Mouse (Mus musculus) 3134 (cell line): ENCODE results near the gene Rpl10a.
"Not testable (repeated sequence)": the region's sequence is repeated elsewhere in the genome, so short reads cannot be mapped to it uniquely, and the experiment has no call there.

Experiments used
- DNase-seq: peaks from one replicate; pipeline ENCODE4 v3.0.0-alpha.2; 2011; ENCODE audit warnings: low spot score; ENCODE audit not compliant: insufficient read length; ENCODE audit errors: extremely low read depth

Rpl10a gene

DNA sequence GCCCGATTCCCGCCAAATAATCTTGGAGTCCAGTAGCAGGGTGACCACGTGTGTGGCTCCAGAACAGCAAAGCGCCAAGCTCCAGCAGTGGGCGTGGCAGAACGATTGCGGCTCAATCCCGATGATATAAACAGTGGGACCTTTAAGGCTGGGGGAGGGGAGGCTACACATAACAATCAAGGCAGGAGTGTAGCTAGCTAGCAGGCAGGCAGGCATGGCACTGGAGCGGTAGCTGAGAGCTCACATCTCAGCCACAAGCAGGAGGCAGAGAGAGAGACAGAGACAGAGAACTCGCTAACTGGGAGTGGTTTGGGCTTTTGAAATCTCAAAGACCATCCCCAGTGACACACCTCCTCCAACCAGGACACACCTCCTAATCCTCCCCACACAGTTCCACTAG is 23.1 kb upstream of the Rpl10a start:
- DNase-seq = no peak

DNA sequence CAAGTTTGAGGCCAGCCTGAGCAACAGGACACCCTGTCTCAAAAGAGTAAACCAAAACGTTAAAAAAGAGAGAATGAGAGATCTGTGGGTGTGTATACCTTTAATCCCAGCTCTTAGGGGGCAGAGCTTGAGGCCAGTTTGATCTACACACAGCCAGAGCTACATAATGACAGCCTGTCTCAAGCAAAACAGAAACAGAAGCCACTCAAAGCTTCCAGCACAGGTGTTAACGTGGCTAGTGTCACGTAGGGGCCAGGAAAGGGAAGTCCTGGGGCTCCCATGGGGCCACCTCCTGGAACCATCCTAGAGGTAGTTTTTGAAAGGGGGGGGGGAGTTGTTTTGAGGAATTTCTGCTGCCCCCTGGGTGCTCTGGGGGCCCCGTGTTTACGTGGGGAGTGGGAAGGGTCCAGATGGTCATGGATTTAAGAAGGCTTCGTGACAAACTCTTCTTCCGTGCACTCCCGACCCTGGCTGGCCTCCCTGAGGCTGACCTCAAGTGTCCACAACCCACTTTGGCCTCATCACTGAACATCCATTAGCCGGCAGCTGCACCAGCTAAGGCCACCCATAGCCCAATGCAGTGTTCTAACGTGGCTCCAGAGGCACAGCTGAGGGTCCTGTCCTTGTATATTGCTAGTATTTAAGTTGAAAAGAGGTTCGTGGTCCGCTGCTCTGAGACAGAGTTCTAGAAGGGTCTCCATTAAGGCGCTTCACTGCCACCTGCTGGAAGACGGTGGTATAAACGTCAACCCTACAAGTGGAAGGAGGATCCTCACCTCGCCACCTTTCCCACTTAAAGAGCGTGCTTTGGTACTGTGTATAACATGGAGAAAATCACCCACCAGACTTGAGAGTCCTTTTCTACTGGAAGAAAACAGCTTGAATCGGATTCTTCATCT is 19.7 kb upstream of the Rpl10a start:
- peak; percentile 67 for DNase-seq

DNA sequence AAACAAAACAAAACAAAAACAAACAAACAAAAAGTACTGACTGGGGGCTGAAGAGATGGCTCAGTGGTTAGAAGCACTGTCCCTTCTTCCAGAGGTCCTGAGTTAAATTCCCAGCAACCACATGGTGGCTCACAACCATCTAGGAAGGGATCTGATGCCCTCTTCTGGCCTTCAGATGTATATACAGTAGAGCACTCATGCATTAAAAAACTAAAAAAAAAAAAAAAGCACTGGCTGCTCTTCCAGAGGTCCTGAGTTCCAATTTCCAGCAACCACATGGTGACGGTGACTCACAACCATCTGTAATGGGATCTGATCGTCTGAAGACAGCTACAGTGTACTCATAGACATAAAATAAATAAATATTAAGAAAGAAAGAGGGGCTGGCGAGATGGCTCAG is 17.4 kb upstream of the Rpl10a start:
- peak; percentile 58 for DNase-seq

DNA sequence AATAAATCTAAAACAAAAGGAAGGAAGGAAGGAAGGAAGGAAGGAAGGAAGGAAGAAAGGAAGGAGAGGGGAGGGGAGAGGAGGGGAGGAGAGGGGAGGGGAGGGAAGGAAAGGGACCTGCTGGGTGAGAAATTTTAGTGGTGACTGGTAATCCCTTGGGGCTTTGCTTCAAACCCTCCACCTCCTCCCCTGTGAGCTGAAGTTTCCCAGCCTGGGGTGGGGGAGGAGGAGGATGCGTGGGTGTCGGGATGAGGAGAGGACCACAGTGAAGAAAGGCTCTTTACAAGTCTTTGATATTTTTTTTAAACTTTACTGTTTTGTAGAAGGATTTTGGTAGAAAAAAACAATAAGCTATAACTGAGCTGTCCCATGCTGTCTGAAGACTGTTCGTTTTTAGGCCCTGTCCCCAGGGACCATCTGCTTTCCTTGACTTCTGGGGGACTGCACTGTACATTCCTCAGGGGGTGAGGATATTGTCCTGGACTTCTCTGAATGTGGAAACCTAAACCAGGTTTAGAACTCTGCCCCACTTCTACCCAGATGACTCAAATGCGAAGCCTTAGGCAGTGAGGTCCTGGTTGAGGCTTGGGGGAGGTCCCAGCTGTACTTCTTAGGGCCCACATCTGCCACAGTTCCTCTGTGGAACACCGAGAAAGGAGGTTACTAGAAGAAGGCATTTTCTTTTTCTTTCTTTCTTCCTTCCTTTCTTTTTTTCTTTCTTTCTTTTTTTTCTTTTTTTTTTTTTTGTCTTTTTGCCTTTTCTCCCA is 16.7 kb upstream of the Rpl10a start:
- peak; percentile 57 for DNase-seq

DNA sequence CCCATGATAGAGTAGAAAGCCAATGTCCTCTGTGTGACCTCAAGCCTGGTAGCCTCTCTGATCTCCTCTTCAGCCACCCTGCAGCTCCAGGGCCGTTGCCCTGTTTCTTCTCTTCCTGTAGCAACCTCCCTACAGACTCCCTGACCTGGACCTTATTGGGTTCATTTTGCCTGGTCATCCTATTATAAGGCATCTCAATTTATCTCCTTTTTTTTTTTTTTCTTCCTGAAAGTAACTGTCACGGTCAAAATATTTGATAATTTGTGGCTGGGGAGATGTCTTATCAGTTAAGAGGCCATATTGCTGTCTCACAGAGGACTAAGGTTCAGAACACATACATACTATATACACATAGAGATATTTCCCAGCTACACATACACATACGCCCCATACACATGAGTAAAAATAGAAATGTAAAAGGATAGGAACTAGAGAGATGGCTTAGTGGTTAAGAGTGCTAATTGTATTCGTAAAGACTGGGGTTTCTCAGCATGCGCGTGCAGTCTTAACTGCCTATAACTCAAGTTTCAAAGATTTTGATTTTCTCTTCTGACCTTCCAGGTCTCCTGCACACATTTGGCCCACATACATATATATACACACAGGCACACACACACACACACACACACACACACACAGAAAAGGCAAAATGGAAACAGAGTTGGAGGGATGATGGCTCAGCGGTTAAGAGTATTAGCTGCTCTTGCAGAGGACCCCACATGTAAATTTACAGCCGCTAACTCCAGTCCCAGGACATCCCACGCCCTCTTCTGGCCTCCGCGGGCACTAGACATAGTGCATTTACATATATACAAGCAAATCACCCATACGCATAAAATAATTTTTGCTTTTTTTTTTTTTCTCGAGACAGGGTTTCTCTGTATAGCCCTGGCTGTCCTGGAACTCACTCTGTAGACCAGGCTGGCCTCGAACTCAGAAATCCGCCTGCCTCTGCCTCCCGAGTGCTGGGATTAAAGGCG is 15.7 kb upstream of the Rpl10a start:
- peak; percentile 67 for DNase-seq

DNA sequence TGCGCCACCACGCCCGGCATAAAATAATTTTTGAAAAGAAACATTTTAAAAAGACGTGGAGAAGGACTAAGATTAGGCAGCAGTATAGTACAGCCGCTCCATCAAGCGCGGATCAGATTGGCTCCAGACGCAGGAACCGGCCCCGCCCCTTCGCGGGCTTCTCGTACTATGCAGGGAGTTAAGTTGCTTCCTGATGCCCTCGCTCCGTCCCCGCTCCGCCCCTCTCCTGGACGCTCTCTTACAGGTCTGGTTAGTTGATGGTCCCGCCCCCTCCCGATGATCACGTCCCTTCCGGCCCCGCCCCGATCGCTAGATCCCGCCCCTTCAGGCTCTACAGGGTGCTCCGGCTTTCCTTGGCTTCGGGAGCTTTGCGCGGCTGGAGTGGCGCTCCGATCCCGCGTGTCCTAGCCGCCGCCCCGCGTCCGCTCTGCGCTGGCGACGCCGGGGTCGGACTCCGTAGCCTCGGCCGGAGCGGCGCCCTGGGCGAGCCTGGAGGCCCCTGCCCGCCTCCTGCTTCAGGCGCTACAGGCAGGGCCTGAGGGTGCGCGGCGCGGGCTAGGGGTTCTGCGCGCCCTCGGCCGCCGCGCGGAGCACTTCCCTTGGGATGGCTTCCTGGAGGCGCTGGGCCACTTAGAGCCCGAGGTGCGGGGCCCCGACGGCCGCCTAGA is 14.9 kb upstream of the Rpl10a start, which contains the start of gene Fance:
Fance (plus strand) TSS at position 308 of the 668 bp plus-strand sequence.
- peak; percentile 99 for DNase-seq

DNA sequence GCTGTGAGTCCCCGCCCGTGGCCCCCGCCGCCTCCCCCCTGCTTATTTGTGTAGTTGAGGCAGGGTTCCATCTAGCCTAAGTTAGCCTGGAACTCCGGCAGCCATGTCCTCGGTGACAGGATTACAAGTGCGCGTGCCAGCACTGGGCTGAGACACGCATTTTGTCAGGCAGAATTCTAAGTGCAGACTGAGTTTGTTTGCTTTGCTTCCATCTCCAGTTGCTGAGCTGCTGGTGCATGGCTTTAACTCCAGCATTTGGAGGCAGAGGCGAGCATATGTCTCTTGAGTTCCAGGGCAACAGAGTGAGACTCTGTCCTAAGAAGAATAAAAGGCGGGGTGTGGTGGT is 14.4 kb upstream of the Rpl10a start:
- no peak for DNase-seq

DNA sequence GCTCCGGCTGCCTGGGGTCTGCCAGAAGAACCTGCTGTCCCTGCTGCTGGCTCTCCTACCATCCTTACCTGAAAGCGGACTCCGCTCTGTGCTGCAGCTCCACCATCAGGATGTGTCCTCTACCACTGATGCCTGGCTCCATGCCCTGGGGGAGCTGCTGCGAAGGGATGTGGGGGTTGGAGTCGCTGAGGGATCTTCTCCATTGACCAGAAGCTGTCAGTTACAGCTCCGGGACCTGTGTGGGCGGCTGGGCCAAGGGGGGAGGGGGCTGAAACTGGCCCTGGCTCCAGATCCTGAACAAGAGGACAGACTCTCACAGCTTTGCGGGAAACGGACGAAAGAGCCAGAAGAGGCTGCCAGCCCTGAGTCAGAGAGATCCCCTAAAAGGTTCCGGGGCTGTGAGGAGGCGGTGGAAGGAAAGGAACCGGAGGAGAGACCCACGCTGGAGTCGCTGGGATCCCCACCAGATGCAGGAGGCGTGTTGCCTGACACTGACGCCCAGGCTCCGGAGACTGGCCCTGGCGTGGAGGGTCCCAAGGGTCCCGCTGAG is 12.6 kb upstream of the Rpl10a start:
- no peak for DNase-seq

DNA sequence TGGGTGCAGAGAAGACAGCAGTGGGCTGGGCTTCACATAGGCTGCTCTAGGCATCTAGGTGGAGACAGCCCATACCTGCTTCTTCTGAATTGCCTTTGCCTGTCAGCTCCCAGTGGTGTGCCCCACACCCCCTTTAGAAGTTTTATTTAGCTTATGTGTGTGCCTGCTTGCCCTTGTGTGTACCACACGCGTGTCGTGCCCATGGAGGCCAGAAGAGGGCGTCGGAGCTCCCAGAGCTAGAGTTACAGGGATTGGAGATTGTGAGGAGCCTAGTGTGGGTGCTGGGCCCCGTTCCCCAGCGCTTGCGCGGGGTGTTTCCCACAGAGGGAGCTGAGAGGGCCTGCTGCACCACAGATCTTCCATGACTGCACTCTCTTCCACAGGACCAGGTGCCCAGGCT is 11.8 kb upstream of the Rpl10a start:
- DNase-seq = no peak

DNA sequence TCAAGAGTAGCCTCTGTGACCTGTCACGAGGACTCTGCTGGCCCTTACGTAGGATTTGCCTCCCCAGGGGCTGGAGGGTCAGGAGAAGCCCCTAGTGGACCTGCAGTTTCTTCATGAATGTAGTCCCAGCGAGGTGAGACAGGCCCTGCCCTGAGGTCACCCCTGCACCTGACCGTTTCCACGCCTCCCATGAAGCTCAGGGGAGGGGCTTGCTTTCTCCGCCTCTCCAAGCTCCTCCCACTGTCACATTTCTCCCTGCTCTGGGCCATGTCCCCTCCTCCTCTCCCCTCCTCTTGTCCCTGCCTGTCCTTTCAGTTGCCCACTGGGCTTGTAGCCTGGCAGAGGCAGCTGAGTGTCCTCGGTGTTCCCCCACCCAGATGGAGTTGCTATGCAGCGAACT is 11.2 kb upstream of the Rpl10a start:
- no peak for DNase-seq

DNA sequence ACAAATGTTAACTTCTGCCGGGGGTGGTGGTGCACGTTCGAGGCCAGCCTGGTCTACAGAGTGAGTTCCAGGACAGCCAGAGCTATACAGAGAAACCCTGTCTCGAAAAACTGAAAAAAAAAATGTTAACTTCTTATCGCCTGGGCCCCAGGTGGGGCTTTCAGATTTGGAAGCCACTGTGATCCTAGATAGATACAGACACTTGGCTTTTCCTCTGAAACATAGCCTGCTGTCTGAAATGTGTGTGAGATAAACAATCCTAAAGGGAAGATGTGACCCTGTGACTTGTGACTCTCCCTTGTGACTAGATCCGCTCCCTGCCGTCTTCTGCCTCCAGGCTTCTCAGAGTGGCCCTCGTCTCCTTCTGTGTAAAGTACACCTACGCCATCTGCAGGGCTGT is 10.5 kb upstream of the Rpl10a start:
- DNase-seq = no peak

DNA sequence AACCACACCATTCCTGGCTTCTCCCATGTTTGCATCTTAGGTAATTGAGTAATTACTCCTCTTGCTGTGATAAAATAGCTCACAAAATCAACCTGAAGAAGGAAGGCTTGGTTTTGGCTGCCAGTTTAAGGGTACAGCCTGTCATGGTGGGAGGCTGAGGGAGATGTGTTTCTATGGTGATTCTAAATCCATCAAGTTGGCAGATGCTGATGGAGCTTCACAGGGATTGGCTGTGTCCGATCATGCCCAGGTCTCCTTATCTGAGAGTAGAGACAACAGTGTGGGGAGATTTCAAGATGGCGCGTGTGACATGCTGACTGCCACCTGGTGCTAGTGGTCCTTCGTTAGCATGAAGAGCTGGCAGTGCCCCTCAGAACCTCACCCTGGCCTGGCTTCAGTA is 6.6 kb upstream of the Rpl10a start:
- DNase-seq = no peak

DNA sequence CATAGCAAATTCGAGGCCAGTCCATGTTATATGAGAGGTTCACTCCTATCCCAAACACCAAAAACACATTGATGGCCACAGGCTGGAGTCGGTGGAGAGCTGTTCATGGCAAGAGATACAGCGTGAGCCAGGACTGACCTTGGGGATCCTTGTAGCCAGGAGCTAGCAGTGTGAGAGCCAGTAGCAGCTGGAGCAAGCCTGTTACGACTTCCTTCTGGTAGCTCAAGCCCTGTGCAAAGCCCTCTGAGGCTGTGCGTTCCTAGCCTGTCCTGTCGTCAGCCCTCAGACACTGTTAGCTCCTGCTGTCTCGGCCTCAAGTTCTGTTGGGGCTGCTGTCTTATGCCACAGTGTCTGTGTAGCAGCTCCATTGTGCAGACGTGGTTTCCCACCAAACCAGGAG is 4.5 kb upstream of the Rpl10a start:
- no peak for DNase-seq

DNA sequence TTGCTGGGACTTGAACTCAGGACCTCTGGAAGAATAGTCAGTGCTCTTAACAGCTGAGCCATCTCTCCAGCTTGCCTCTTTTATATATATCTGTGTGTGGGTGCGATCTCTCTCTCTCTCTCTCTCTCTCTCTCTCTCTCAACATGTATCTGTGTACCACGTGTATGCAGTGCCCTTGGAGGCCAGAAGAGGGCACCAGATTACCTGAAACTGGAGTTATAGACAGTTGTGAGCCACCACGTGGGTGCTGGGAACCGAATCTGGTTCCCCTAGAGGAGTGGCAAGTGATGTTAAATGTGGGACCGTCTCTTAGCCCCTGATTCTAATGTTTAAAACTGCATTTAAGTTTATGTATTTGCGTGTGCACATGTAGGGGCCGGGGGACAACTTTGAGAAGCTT is 3.9 kb upstream of the Rpl10a start:
- DNase-seq = not testable (repeated sequence)

DNA sequence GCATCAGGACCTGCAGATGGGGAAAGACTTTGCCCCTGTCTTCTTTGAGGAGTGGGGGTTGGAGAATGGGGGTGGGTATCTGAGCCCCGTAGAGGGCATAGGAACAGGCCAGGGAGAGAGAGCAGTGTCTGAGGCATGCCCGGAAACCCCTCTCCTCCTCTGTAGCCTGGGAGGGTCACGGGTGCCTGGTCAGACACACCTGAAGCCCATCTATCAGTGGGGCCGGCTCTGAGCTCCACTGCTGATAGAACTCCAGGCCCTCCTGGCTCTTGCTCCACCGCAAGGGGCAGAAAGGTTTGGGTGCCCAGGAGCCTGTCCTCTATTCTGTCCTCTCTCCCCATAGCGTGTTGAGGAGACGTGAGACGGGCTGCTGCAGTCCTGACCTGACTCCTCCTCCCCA is 2.5 kb upstream of the Rpl10a start:
- no peak for DNase-seq

DNA sequence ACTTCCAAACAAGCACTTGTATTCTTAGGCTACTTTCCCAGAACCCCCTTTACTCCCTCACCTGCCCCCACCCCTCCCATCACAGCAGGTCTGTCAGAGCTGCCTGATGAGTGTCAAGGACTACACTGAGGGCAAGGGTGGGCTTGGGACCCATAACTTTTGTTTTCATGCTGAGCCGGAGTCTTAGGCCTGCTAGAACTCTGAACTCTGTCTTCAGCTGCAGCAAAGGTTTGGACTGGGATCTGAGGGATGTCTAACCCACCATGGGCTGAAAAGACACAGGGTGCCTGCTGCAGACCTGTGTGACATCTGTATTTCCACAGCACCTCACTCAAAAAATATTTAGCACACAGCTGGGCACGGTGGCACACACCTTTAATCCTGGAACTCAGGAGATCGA is 1.3 kb upstream of the Rpl10a start:
- DNase-seq = no peak

DNA sequence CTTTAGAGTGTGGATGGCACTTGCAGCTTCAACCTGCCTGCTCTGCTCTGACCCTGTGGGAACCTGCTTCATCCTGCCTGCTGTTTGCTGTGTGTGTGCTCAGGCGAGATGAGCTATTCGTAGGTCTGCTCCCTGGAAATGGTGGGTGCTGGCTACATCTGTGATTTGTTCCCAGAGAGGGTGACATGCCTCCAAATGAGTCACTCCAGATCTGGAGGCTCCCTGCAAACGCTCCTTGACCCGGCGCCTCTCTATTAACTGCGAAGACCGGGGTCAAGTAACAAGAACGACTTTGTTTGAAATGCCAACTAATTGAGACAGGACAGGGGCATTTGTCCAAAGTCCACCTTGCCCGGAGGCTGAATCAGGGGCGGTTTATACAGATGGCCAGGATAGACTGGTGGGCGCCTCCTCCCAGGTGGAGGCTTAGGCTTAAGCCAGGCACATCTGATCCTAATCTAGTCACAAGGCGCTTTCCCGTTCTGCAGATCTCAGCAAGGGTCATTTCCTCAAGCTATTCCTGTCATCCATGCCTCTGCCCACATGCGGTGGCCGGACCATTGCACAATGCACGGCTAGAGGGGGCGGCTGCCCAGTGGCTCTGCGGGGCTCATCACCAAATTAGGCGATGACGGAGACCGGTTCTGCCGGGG is 472 bp upstream of the Rpl10a start:
- DNase-seq = no peak

DNA sequence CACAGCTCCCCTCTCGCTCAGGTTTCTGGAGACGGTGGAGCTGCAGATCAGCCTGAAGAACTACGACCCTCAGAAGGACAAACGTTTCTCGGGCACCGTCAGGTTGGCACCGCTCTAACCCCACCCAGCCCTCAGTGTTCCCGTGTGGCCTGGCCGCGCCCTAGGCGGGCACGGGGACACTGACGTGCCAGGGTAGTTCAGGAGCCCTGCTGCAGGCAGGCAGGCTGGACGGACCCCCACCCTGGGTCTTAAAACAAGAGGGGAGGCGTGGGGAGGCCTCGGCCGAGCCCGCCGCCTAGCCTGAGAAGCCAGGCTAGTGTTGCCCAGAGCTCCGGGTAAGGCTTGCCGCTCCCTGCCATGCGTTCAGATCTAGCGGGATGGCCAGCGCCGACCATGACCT is 675 bp downstream of the Rpl10a start:
- DNase-seq = peak; percentile 69

DNA sequence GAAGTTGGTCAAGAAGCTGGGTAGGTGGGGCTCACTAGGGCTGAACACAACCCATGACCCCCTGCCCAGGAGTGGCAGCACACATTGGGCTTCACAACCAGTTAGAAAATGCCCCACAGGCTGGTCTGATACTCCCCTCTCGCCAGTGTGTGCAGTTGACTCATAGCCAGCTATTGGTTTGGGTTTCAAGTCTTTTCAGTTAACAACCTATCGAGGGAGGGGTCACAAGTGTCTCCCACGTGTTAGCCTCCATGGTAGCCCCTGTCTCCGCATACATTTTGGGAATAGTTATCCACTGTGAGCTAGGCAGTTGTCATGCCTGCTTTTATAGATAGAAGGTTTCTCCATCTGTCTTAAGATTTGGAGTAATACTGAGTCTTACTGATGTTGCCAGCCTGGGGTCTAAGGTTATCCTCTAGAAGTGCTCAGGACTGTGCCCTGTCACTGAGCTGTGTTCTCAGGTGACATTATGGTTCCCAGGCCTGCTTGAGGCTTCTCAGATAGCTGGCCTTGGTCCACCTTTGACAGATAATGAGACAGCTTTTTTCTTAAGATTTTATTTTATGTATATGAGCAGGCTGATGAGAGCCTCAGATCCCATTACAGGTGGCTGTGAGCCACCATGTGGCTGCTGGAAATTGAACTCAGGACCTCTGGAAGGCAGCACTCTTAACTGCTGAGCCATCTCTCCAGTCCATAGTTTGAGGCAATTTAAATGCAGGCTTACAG is 1.4 kb downstream of the Rpl10a start:
- peak; percentile 41 for DNase-seq
